Mouse (Mus musculus): ENCODE results near the gene Rhcg. TPM values are rescaled to one million over a fixed set of nuclear protein-coding genes. Genes with fewer than 3 reads are reported as not detected.

Rhcg gene
- polyA plus RNA-seq, 1 experiment from 2014 or later: 0.75 TPM

DNA sequence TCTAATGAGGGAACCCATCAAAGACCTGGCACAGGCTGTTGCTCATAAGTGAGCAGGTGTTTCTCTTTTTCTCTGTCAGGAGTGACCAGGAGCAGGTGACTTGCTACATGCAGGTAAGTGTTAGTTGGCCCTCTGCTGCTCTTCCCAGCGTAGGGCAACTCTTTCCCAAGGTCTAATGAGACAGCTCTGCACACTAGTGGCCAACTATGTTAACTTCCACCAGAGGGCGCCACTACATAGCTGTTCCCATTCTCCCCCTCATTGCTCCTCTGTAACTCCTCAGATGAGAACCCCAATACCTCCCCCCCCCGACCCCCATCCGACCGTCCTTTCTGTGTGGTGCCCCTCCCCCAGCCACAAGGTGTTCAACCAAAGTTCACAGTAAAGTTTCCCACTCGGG, 4.7 kb downstream of the Rhcg start:
- Histone ChIP-seq H3K4me1 (ENCODE audit: control insufficient read depth, insufficient read depth, low read length) (peaks cover under 1% of the 10 kb centered on the region), H3K4me2 (no peak overlapping the region), H3K27ac (ENCODE audit: low read depth, low read length) (no peak overlapping the region), H3K27me3 (ENCODE audit: control insufficient read depth, insufficient read depth, low read length) (peaks cover 21% of the 10 kb centered on the region), H3K4me3 (ENCODE audit: low read depth, low read length) (no peak overlapping the region), H3K9me3 (ENCODE audit: control insufficient read depth, low read length) (no peaks in the 10 kb centered on the region), H3K36me3 (ENCODE audit: control insufficient read depth, insufficient read depth, low read length) (no peaks in the 10 kb centered on the region), H3K9ac (ENCODE audit: low read length) (no peak overlapping the region)
- peak; percentile 71 for ATAC-seq (ENCODE audit: low FRiP score)
- WGBS: 15% methylated on average over 6 of the region's 6 CpGs
- DNase-seq (ENCODE audit: low spot score, missing footprints): peak; percentile 92

DNA sequence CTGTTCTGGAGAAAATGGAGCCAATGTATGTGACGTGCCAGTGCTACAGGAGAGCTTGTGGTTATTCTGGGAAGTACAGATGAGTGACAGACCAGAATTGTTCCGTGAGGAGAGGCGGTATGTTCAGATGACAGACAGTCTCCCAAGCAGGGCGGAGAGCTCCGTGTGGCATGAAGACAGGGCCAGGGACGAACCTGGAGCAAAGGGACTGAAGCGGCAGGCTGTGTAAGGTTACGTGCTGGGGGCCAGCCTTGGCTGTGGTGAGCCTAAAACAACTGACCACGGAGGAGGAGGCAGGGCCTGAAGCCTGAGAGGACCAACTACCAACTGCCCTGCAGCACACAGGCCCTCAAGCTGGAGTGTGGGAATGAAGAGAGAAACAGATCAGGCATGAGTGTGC, 5.6 kb downstream of the Rhcg start:
- 78% methylated on average over 9 of the region's 9 CpGs for WGBS
- Histone ChIP-seq H3K9me3 (ENCODE audit: control insufficient read depth, low read length) (no peaks in the 10 kb centered on the region), H3K4me3 (ENCODE audit: low read depth, low read length) (no peak overlapping the region), H3K36me3 (ENCODE audit: control insufficient read depth, insufficient read depth, low read length) (no peaks in the 10 kb centered on the region), H3K9ac (ENCODE audit: low read length) (no peak overlapping the region), H3K27ac (ENCODE audit: low read depth, low read length) (no peak overlapping the region), H3K4me1 (ENCODE audit: control insufficient read depth, insufficient read depth, low read length) (peaks cover 6% of the 10 kb centered on the region), H3K27me3 (ENCODE audit: control insufficient read depth, insufficient read depth, low read length) (peaks cover 16% of the 10 kb centered on the region), H3K4me2 (no peak overlapping the region)
- DNase-seq (ENCODE audit: low spot score, missing footprints) (no peak), ATAC-seq (ENCODE audit: low FRiP score) (no peak)

DNA sequence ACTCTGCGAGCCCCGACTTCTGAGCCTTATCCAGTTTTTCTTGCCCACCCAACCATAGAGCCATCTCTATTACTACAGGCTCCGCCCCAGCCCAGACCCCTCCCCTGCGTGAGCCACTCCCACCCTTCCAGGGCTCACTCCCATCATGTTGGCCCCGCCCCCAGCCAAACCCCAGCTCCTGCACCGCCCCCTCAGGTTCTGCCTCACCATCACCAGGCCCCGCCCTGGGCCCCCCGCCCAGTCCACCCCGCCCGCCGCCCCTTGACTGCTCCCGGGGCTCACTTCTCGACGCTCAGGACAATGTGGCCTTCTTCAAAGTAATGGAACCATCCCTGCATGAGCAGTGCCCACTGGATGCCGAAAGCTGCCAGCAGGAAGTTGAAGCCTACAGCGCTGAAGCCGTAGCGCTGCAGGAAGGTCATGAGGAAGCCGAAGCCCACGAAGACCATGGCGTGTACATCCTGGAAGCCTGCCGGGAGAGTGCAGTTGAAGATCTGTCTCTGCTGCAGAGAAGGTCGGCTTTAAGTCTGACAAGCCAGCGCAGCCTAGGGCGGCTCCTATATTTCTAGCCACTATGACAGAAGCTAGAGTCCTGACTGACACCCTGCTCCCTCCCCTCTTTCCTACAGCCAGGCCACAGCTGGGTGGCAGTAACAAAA, 10.1 kb downstream of the Rhcg start:
- no peaks in the 10 kb centered on the region for H3K36me3 ChIP-seq (ENCODE audit: control insufficient read depth, insufficient read depth, low read length)
- H3K4me2 ChIP-seq: peak overlapping the region; percentile 61
- DNase-seq (ENCODE audit: low spot score, missing footprints) (peak; percentile 92), ATAC-seq (ENCODE audit: low FRiP score) (peak; percentile 87)
- H3K27me3 ChIP-seq (ENCODE audit: control insufficient read depth, insufficient read depth, low read length): peaks cover 14% of the 10 kb centered on the region
- H3K9ac ChIP-seq (ENCODE audit: low read length): peak overlapping the region; percentile 55
- H3K27ac ChIP-seq (ENCODE audit: low read depth, low read length): no peak overlapping the region
- no peaks in the 10 kb centered on the region for H3K9me3 ChIP-seq (ENCODE audit: control insufficient read depth, low read length)
- peak overlapping the region; percentile 29 for H3K4me3 ChIP-seq (ENCODE audit: low read depth, low read length)
- WGBS: 2% methylated on average over 25 of the region's 25 CpGs
- peaks cover 6% of the 10 kb centered on the region for H3K4me1 ChIP-seq (ENCODE audit: control insufficient read depth, insufficient read depth, low read length)

DNA sequence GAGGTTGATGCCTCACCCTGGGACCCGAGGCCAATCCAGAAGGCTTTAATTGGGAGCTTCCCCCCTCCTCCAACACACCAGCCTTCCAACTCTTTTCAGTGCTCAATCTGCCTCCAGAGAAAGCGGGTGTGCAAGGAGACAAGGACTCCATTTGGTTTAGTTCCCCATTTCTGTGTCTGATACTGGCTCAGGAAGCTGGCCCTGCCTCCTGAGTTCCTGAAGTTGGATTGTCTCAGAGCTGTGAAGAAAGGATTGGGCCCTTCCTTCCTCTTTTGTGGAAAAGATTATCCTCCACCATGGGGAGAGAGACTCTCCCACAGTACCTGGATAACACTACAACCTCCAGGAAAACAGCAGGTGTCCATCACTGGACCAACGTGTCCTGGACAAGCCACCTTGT, 10.7 kb downstream of the Rhcg start:
- Histone ChIP-seq H3K9me3 (ENCODE audit: control insufficient read depth, low read length) (no peaks in the 10 kb centered on the region), H3K4me3 (ENCODE audit: low read depth, low read length) (no peak overlapping the region; the same call in 1 of the 2 replicates), H3K4me1 (ENCODE audit: control insufficient read depth, insufficient read depth, low read length) (peaks cover 6% of the 10 kb centered on the region), H3K27ac (ENCODE audit: low read depth, low read length) (no peak overlapping the region), H3K4me2 (peak overlapping the region; percentile 61), H3K9ac (ENCODE audit: low read length) (no peak overlapping the region), H3K36me3 (ENCODE audit: control insufficient read depth, insufficient read depth, low read length) (no peaks in the 10 kb centered on the region), H3K27me3 (ENCODE audit: control insufficient read depth, insufficient read depth, low read length) (peaks cover 14% of the 10 kb centered on the region)
- 27% methylated on average over 3 of the region's 3 CpGs for WGBS
- ATAC-seq (ENCODE audit: low FRiP score): no peak; the same call in none of the 2 replicates
- peak; percentile 86 for DNase-seq (ENCODE audit: low spot score, missing footprints)

DNA sequence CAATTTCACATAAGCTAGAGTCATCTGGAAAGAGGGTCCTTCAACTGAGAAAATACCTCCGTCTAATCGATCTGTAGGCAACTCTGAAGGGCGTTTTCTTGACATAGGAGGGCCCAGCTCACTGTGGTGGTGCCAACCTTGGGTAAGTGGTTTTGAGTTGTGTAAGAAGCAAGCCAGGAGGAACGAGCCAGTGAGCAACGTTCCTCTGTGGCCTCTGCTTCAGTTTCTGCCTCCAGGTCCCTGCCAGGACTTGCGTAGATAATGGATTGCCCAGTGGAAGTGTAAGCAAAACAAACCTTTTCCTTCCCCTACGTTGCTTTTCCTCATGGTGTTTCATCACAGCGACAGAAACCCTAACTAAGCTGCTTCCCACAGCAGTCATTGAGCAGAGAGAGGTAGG, 15.5 kb downstream of the Rhcg start:
- Histone ChIP-seq H3K9ac (ENCODE audit: low read length) (no peak overlapping the region), H3K4me1 (ENCODE audit: control insufficient read depth, insufficient read depth, low read length) (no peaks in the 10 kb centered on the region), H3K4me2 (no peak overlapping the region), H3K27ac (ENCODE audit: low read depth, low read length) (no peak overlapping the region), H3K36me3 (ENCODE audit: control insufficient read depth, insufficient read depth, low read length) (no peaks in the 10 kb centered on the region), H3K27me3 (ENCODE audit: control insufficient read depth, insufficient read depth, low read length) (peaks cover 6% of the 10 kb centered on the region), H3K4me3 (ENCODE audit: low read depth, low read length) (no peak overlapping the region), H3K9me3 (ENCODE audit: control insufficient read depth, low read length) (no peaks in the 10 kb centered on the region)
- 71% methylated on average over 8 of the region's 8 CpGs for WGBS
- no peak for ATAC-seq (ENCODE audit: low FRiP score)
- DNase-seq (ENCODE audit: low spot score, missing footprints): peak; percentile 78

DNA sequence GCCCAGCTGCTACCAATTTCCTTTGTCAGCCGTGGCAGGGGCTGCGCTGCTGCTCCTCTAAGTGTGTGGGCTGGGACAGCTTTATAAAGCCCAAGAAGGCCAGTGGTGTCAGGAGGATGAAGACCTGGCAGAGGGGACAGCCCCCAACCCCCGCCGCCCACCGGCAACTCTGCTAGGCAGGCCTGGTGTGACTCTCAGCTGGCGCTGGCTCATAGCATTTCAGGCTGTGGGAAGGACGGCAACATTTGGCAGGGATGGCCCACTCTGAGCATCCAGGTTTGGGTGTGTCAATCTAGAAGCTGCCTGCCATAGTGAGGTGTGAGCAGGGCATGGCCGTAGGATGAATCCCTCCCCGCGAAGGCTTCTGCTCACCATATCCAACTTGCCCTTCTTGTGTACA, 17.3 kb downstream of the Rhcg start:
- ATAC-seq (ENCODE audit: low FRiP score) (no peak), DNase-seq (ENCODE audit: low spot score, missing footprints) (no peak)
- no peaks in the 10 kb centered on the region for H3K9me3 ChIP-seq (ENCODE audit: control insufficient read depth, low read length)
- H3K4me3 ChIP-seq (ENCODE audit: low read depth, low read length): no peak overlapping the region
- 75% methylated on average over 10 of the region's 10 CpGs for WGBS
- peaks cover 6% of the 10 kb centered on the region for H3K27me3 ChIP-seq (ENCODE audit: control insufficient read depth, insufficient read depth, low read length)
- H3K9ac ChIP-seq (ENCODE audit: low read length): no peak overlapping the region
- H3K4me2 ChIP-seq: no peak overlapping the region
- H3K36me3 ChIP-seq (ENCODE audit: control insufficient read depth, insufficient read depth, low read length): no peaks in the 10 kb centered on the region
- H3K27ac ChIP-seq (ENCODE audit: low read depth, low read length): no peak overlapping the region
- no peaks in the 10 kb centered on the region for H3K4me1 ChIP-seq (ENCODE audit: control insufficient read depth, insufficient read depth, low read length)

DNA sequence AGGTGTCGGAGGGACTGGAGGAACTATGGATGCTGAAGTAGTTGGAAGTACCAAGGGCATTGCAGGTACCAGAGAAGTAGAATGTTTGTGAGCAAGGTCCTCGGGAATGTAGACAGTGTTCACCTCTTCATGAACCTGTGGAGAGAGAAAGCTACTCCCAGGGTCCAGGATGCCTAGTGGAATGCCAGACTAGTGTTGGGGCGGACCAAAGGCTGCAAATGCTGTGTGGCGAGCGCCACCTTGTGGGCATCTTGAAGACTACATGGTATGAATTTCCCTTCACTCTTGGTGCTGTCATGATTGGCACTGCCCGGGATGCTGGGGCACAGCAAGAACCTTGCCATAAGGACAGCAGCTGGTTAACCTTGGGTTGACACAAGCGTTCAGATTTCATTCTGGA, 22.6 kb downstream of the Rhcg start:
- no peak overlapping the region for H3K4me3 ChIP-seq (ENCODE audit: low read depth, low read length)

DNA sequence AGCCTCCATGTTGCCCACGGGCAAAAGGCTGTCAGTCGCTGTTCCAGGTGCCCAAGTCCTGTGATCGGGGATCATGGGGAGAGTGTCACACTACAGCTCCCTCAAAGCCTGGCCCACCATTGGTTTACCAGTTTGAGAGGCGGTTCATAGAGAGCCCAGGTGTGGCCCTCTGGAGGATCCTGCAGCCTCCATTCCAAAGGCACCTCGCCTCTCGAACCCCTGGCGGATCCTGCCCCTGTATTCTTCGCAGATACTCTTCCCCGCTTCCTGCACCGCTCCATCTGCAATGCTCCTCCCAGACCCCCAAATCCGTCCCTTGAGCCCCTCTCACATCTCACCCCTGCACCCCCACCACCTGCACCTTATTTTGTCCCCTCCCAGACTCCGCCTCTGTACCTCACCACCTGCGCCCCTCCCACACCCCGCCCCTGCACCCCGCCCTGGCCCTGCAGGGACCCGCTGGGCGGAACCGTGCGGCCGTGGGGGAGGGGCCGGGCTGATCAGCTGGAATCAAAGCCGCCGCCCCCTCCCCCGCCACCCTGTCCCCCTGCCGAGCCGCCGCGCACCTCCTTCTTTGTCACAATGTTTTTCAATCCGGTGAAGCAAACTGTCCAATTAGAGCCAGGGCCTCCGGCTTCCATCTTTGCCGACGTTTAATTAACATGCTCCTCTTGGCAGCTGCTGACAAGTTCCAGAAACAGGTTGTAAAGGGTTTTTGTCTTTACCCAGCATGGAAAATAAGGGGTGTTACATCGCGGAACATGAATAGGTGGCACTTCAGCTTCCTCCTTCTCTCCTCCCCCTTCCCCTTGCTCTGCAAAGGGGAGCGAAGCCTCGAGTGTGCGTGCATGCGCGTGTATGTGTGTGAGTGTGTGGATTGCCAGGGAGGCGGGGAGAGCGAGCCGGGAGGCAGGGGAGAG, 25.4 kb downstream of the Rhcg start:
- WGBS: under 1% methylated on average over 42 of the region's 42 CpGs
- Histone ChIP-seq H3K27me3 (ENCODE audit: control insufficient read depth, insufficient read depth, low read length) (peaks cover 56% of the 10 kb centered on the region), H3K36me3 (ENCODE audit: control insufficient read depth, insufficient read depth, low read length) (no peaks in the 10 kb centered on the region), H3K27ac (ENCODE audit: low read depth, low read length) (no peak overlapping the region), H3K9me3 (ENCODE audit: control insufficient read depth, low read length) (no peaks in the 10 kb centered on the region; the same call in 1 of the 2 replicates), H3K4me1 (ENCODE audit: control insufficient read depth, insufficient read depth, low read length) (peaks cover 38% of the 10 kb centered on the region), H3K4me3 (ENCODE audit: low read depth, low read length) (peak overlapping the region; percentile 24), H3K4me2 (peak overlapping the region; percentile 51), H3K9ac (ENCODE audit: low read length) (peak overlapping the region; percentile 37; the same call in 1 of the 2 replicates)
- peak; percentile 95 for DNase-seq (ENCODE audit: low spot score, missing footprints)
- ATAC-seq (ENCODE audit: low FRiP score): peak; percentile 28; the same call in 1 of the 2 replicates

More for the DNA sequence above, 22.6 kb downstream of the Rhcg start:
- no peak overlapping the region for H3K4me2 ChIP-seq
- DNase-seq (ENCODE audit: low spot score, missing footprints) (peak; percentile 98), ATAC-seq (ENCODE audit: low FRiP score) (peak; percentile 31; the same call in 1 of the 2 replicates)
- H3K9ac ChIP-seq (ENCODE audit: low read length): no peak overlapping the region
- peaks cover 45% of the 10 kb centered on the region for H3K27me3 ChIP-seq (ENCODE audit: control insufficient read depth, insufficient read depth, low read length)
- H3K4me1 ChIP-seq (ENCODE audit: control insufficient read depth, insufficient read depth, low read length): peaks cover 36% of the 10 kb centered on the region
- 13% methylated on average over 7 of the region's 7 CpGs for WGBS
- no peak overlapping the region for H3K27ac ChIP-seq (ENCODE audit: low read depth, low read length)
- H3K36me3 ChIP-seq (ENCODE audit: control insufficient read depth, insufficient read depth, low read length): no peaks in the 10 kb centered on the region
- H3K9me3 ChIP-seq (ENCODE audit: control insufficient read depth, low read length): no peaks in the 10 kb centered on the region
